Mouse (Mus musculus) embryo, embryonic 10 days (tissue): ENCODE measurements around the gene Smim8.
"Not testable (repeated sequence)": the region's sequence is repeated elsewhere in the genome, so short reads cannot be mapped to it uniquely, and the experiment has no call there.

Experiments used
- DNase-seq: peaks from one replicate; pipeline ENCODE4 v3.0.0-alpha.2; 2015; ENCODE audit warnings: low spot score

Gene Smim8

GRCm38 (mm10) chr4:34777677-34778527 lies at the start of gene Smim8:
Gene Smim8 (minus strand): TSS chr4:34778423.
- DNase-seq: peak; percentile 95

- no peak for DNase-seq
These were observed 45.7 kb upstream of the Smim8 start for GRCm38 (mm10) chr4:34823901-34824300.

GRCm38 (mm10) chr4:34819904-34820303 lies 41.7 kb upstream of the Smim8 start:
- no peak for DNase-seq

GRCm38 (mm10) chr4:34801166-34802034 lies 23.2 kb upstream of the Smim8 start:
- no peak for DNase-seq

- DNase-seq: no peak
These were observed 19.8 kb upstream of the Smim8 start for GRCm38 (mm10) chr4:34798005-34798404.

- no peak for DNase-seq
These were observed 19.2 kb upstream of the Smim8 start for GRCm38 (mm10) chr4:34797294-34797983.

- DNase-seq: no peak
These were observed 18.1 kb upstream of the Smim8 start for GRCm38 (mm10) chr4:34796294-34796693.

- no peak for DNase-seq
These were observed 8.3 kb upstream of the Smim8 start for GRCm38 (mm10) chr4:34786476-34786875.

- no peak for DNase-seq
These were observed 7.4 kb upstream of the Smim8 start for GRCm38 (mm10) chr4:34785646-34786045.

- peak; percentile 20 for DNase-seq
These were observed 6.6 kb upstream of the Smim8 start for GRCm38 (mm10) chr4:34784865-34785264.

GRCm38 (mm10) chr4:34782730-34783129 lies 4.5 kb upstream of the Smim8 start:
- peak; percentile 49 for DNase-seq

GRCm38 (mm10) chr4:34771652-34772371 lies 6.4 kb downstream of the Smim8 start:
- DNase-seq: peak; percentile 65

GRCm38 (mm10) chr4:34756163-34756562 lies 22.1 kb downstream of the Smim8 start, which contains the start of gene Gm136:
Gene Gm136 (minus strand): TSS chr4:34756263.
- no peak for DNase-seq

GRCm38 (mm10) chr4:34749236-34749635 lies 29.0 kb downstream of the Smim8 start:
- DNase-seq: no peak

GRCm38 (mm10) chr4:34734461-34734860 lies 43.8 kb downstream of the Smim8 start:
- no peak for DNase-seq

- DNase-seq: not testable (repeated sequence)
These were observed 44.8 kb downstream of the Smim8 start for GRCm38 (mm10) chr4:34733415-34733814.

- peak; percentile 87 for DNase-seq
These were observed 48.3 kb downstream of the Smim8 start, which contains the start of gene Cfap206 for GRCm38 (mm10) chr4:34729851-34730341. Gene Cfap206 (minus strand): TSS chr4:34730206.

GRCm38 (mm10) chr4:34725710-34726109 lies 52.5 kb downstream of the Smim8 start:
- DNase-seq: not testable (repeated sequence)

- DNase-seq: no peak
These were observed 53.9 kb downstream of the Smim8 start for GRCm38 (mm10) chr4:34724306-34724705.

- DNase-seq: no peak
These were observed 55.0 kb downstream of the Smim8 start for GRCm38 (mm10) chr4:34723186-34723585.
